Mouse (Mus musculus): ENCODE measurements at regions not wholly inside any gene's neighbourhood (a gene's known extent, or its start where the extent isn't known, plus 50 kb on each side); places are given as distances from the start of the nearest gene placed in this dataset.

DNA sequence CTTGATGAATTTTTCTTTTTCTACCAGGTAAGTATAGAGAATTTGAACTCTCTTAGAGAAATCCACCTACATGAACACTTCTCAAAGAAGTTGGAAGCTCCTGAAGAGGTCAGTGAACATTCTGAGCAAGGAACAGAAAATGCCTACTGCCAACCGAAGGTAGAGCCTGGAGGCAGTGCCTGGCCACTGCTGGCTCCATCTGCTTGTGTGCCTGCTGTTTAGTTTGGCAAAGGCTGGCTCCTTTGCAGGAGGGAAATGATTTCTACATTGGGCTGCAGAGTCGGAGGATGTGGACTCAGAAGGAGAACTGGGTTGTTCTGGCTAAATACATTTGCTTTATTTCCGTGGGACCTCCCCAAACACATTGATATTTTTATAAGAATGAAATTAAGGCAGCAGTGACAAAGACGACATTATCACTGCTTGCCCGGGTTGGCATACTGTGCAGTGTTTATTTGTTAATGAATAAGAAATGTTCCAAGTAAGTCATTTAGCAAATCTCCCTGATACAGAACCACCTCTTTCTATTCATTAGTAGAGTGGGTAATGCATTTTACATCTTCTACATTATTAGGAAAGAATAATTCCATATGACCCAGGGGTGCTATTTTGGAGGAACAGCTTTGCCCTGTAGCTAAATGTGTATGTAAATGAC is 139.3 kb upstream of the Col8a1 start:
- TF ChIP-seq POLR2A (IDR thresholded peaks at IDR 0.05; ENCODE audit: borderline replicate concordance, control insufficient read depth, low read depth, low read length): no peak
- TF ChIP-seq CTCF (IDR thresholded peaks at IDR 0.05; ENCODE audit: control insufficient read depth, insufficient read depth, low read length): no peak
